Mouse (Mus musculus): ENCODE data around the gene Olfr71. TPM values are rescaled to one million over a fixed set of nuclear protein-coding genes. Genes with fewer than 3 reads are reported as not detected.

Gene Olfr71
- polyA plus RNA-seq, 1 experiment from 2014 or later, result not detected

GRCm38 (mm10) chr4:43696561-43696960 lies 13.5 kb downstream of the Olfr71 start:
- WGBS, result 89% methylated on average over 13 of the region's 13 CpGs
- Histone ChIP-seq H3K27ac (replicated peaks; ENCODE audit: low read depth, low read length) (no peak overlapping the region), H3K27me3 (ENCODE audit: control insufficient read depth, insufficient read depth, low read length) (no peaks in the 10 kb centered on the region), H3K9ac (replicated peaks; ENCODE audit: low read length) (no peak overlapping the region), H3K36me3 (ENCODE audit: control insufficient read depth, insufficient read depth, low read length) (peaks cover 2% of the 10 kb centered on the region; the same call in 1 of the 2 replicates), H3K4me2 (ENCODE audit: low read length) (no peak overlapping the region), H3K4me1 (ENCODE audit: control insufficient read depth, insufficient read depth, low read length) (no peaks in the 10 kb centered on the region), H3K9me3 (ENCODE audit: control insufficient read depth, low read length) (no peaks in the 10 kb centered on the region), H3K4me3 (replicated peaks; ENCODE audit: low read depth, low read length) (no peak overlapping the region)
- DNase-seq (no peak), ATAC-seq (ENCODE audit: low FRiP score, low TSS enrichment) (no peak)

GRCm38 (mm10) chr4:43695249-43695671 lies 14.8 kb downstream of the Olfr71 start:
- peaks cover 12% of the 10 kb centered on the region for H3K36me3 ChIP-seq (ENCODE audit: control insufficient read depth, insufficient read depth, low read length)
- DNase-seq, result no peak
- no peaks in the 10 kb centered on the region for H3K9me3 ChIP-seq (ENCODE audit: control insufficient read depth, low read length)
- 28% methylated on average over 9 of the region's 9 CpGs for WGBS
- ATAC-seq (ENCODE audit: low FRiP score, low TSS enrichment), result no peak
- no peaks in the 10 kb centered on the region for H3K27me3 ChIP-seq (ENCODE audit: control insufficient read depth, insufficient read depth, low read length)
- H3K27ac ChIP-seq (replicated peaks; ENCODE audit: low read depth, low read length), result no peak overlapping the region
- H3K9ac ChIP-seq (replicated peaks; ENCODE audit: low read length), result no peak overlapping the region
- H3K4me2 ChIP-seq (ENCODE audit: low read length), result no peak overlapping the region
- no peak overlapping the region for H3K4me3 ChIP-seq (replicated peaks; ENCODE audit: low read depth, low read length)
- H3K4me1 ChIP-seq (ENCODE audit: control insufficient read depth, insufficient read depth, low read length), result no peaks in the 10 kb centered on the region

GRCm38 (mm10) chr4:43694439-43695248 lies 15.4 kb downstream of the Olfr71 start:
- Histone ChIP-seq H3K36me3 (ENCODE audit: control insufficient read depth, insufficient read depth, low read length) (peaks cover 18% of the 10 kb centered on the region), H3K4me3 (replicated peaks; ENCODE audit: low read depth, low read length) (no peak overlapping the region), H3K27me3 (ENCODE audit: control insufficient read depth, insufficient read depth, low read length) (no peaks in the 10 kb centered on the region), H3K9me3 (ENCODE audit: control insufficient read depth, low read length) (no peaks in the 10 kb centered on the region), H3K27ac (replicated peaks; ENCODE audit: low read depth, low read length) (no peak overlapping the region), H3K4me1 (ENCODE audit: control insufficient read depth, insufficient read depth, low read length) (no peaks in the 10 kb centered on the region), H3K4me2 (ENCODE audit: low read length) (no peak overlapping the region), H3K9ac (replicated peaks; ENCODE audit: low read length) (no peak overlapping the region)
- ATAC-seq (ENCODE audit: low FRiP score, low TSS enrichment), result no peak
- 85% methylated on average over 1 of the region's 1 CpGs for WGBS
- no peak for DNase-seq

GRCm38 (mm10) chr4:43693806-43694241 lies 16.2 kb downstream of the Olfr71 start:
- Histone ChIP-seq H3K27ac (replicated peaks; ENCODE audit: low read depth, low read length) (no peak overlapping the region), H3K4me1 (ENCODE audit: control insufficient read depth, insufficient read depth, low read length) (no peaks in the 10 kb centered on the region), H3K9me3 (ENCODE audit: control insufficient read depth, low read length) (no peaks in the 10 kb centered on the region), H3K9ac (replicated peaks; ENCODE audit: low read length) (no peak overlapping the region), H3K4me2 (ENCODE audit: low read length) (no peak overlapping the region), H3K4me3 (replicated peaks; ENCODE audit: low read depth, low read length) (no peak overlapping the region), H3K36me3 (ENCODE audit: control insufficient read depth, insufficient read depth, low read length) (peaks cover 26% of the 10 kb centered on the region), H3K27me3 (ENCODE audit: control insufficient read depth, insufficient read depth, low read length) (no peaks in the 10 kb centered on the region)
- ATAC-seq (ENCODE audit: low FRiP score, low TSS enrichment) (no peak), DNase-seq (no peak)
- WGBS, result 75% methylated on average over 5 of the region's 5 CpGs

- Histone ChIP-seq H3K4me3 (replicated peaks; ENCODE audit: low read depth, low read length) (no peak overlapping the region), H3K9me3 (ENCODE audit: control insufficient read depth, low read length) (no peaks in the 10 kb centered on the region), H3K27ac (replicated peaks; ENCODE audit: low read depth, low read length) (no peak overlapping the region), H3K27me3 (ENCODE audit: control insufficient read depth, insufficient read depth, low read length) (no peaks in the 10 kb centered on the region), H3K9ac (replicated peaks; ENCODE audit: low read length) (no peak overlapping the region), H3K4me2 (ENCODE audit: low read length) (no peak overlapping the region), H3K4me1 (ENCODE audit: control insufficient read depth, insufficient read depth, low read length) (no peaks in the 10 kb centered on the region), H3K36me3 (ENCODE audit: control insufficient read depth, insufficient read depth, low read length) (peaks cover 52% of the 10 kb centered on the region)
- ATAC-seq (ENCODE audit: low FRiP score, low TSS enrichment) (no peak), DNase-seq (no peak)
- 83% methylated on average over 5 of the region's 5 CpGs for WGBS
These were observed 19.0 kb downstream of the Olfr71 start for GRCm38 (mm10) chr4:43691026-43691425.

GRCm38 (mm10) chr4:43690021-43690420 lies 20.0 kb downstream of the Olfr71 start:
- DNase-seq, result no peak
- H3K4me2 ChIP-seq (ENCODE audit: low read length), result no peak overlapping the region
- no peak overlapping the region for H3K9ac ChIP-seq (replicated peaks; ENCODE audit: low read length)
- H3K27me3 ChIP-seq (ENCODE audit: control insufficient read depth, insufficient read depth, low read length), result no peaks in the 10 kb centered on the region
- peaks cover 62% of the 10 kb centered on the region for H3K36me3 ChIP-seq (ENCODE audit: control insufficient read depth, insufficient read depth, low read length)
- H3K9me3 ChIP-seq (ENCODE audit: control insufficient read depth, low read length), result no peaks in the 10 kb centered on the region
- no peaks in the 10 kb centered on the region for H3K4me1 ChIP-seq (ENCODE audit: control insufficient read depth, insufficient read depth, low read length)
- no peak overlapping the region for H3K27ac ChIP-seq (replicated peaks; ENCODE audit: low read depth, low read length)
- no peak overlapping the region for H3K4me3 ChIP-seq (replicated peaks; ENCODE audit: low read depth, low read length)
- WGBS, result 93% methylated on average over 17 of the region's 17 CpGs
- no peak for ATAC-seq (ENCODE audit: low FRiP score, low TSS enrichment)

GRCm38 (mm10) chr4:43679416-43680043 lies 30.5 kb downstream of the Olfr71 start:
- Histone ChIP-seq H3K27me3 (ENCODE audit: control insufficient read depth, insufficient read depth, low read length) (no peaks in the 10 kb centered on the region), H3K9me3 (ENCODE audit: control insufficient read depth, low read length) (no peaks in the 10 kb centered on the region), H3K4me3 (replicated peaks; ENCODE audit: low read depth, low read length) (no peak overlapping the region), H3K4me1 (ENCODE audit: control insufficient read depth, insufficient read depth, low read length) (no peaks in the 10 kb centered on the region), H3K4me2 (ENCODE audit: low read length) (no peak overlapping the region), H3K9ac (replicated peaks; ENCODE audit: low read length) (no peak overlapping the region), H3K36me3 (ENCODE audit: control insufficient read depth, insufficient read depth, low read length) (peaks cover 98% of the 10 kb centered on the region), H3K27ac (replicated peaks; ENCODE audit: low read depth, low read length) (no peak overlapping the region)
- DNase-seq, result no peak
- 91% methylated on average over 7 of the region's 7 CpGs for WGBS
- ATAC-seq (ENCODE audit: low FRiP score, low TSS enrichment), result no peak

- no peaks in the 10 kb centered on the region for H3K9me3 ChIP-seq (ENCODE audit: control insufficient read depth, low read length)
These were observed 31.5 kb downstream of the Olfr71 start for GRCm38 (mm10) chr4:43678541-43678940.

GRCm38 (mm10) chr4:43675608-43676007 lies 34.4 kb downstream of the Olfr71 start:
- WGBS, result 82% methylated on average over 4 of the region's 4 CpGs
- H3K9ac ChIP-seq (replicated peaks; ENCODE audit: low read length), result no peak overlapping the region
- DNase-seq (no peak), ATAC-seq (ENCODE audit: low FRiP score, low TSS enrichment) (no peak)
- H3K27me3 ChIP-seq (ENCODE audit: control insufficient read depth, insufficient read depth, low read length), result no peaks in the 10 kb centered on the region
- H3K27ac ChIP-seq (replicated peaks; ENCODE audit: low read depth, low read length), result no peak overlapping the region
- H3K4me1 ChIP-seq (ENCODE audit: control insufficient read depth, insufficient read depth, low read length), result peaks cover 18% of the 10 kb centered on the region
- no peak overlapping the region for H3K4me2 ChIP-seq (ENCODE audit: low read length)
- no peak overlapping the region for H3K4me3 ChIP-seq (replicated peaks; ENCODE audit: low read depth, low read length)
- H3K36me3 ChIP-seq (ENCODE audit: control insufficient read depth, insufficient read depth, low read length), result peaks cover 68% of the 10 kb centered on the region
- no peaks in the 10 kb centered on the region for H3K9me3 ChIP-seq (ENCODE audit: control insufficient read depth, low read length)

More at GRCm38 (mm10) chr4:43678541-43678940, 31.5 kb downstream of the Olfr71 start:
- ATAC-seq (ENCODE audit: low FRiP score, low TSS enrichment), result no peak
- Histone ChIP-seq H3K4me2 (ENCODE audit: low read length) (no peak overlapping the region), H3K4me1 (ENCODE audit: control insufficient read depth, insufficient read depth, low read length) (no peaks in the 10 kb centered on the region), H3K36me3 (ENCODE audit: control insufficient read depth, insufficient read depth, low read length) (peaks cover 96% of the 10 kb centered on the region), H3K4me3 (replicated peaks; ENCODE audit: low read depth, low read length) (no peak overlapping the region), H3K27ac (replicated peaks; ENCODE audit: low read depth, low read length) (no peak overlapping the region), H3K27me3 (ENCODE audit: control insufficient read depth, insufficient read depth, low read length) (no peaks in the 10 kb centered on the region), H3K9ac (replicated peaks; ENCODE audit: low read length) (no peak overlapping the region)
- WGBS, result 87% methylated on average over 6 of the region's 6 CpGs
- DNase-seq, result no peak

Data from midbrain, embryonic 14.5 days (tissue).